Mouse (Mus musculus): Measurements from ENCODE around the gene Tbkbp1.

GRCm38 (mm10) chr11:97145951-97146350 is 5.3 kb downstream of the Tbkbp1 start:
- TF ChIP-seq CTCF (IDR thresholded peaks at IDR 0.05; ENCODE audit: control insufficient read depth, insufficient read depth, low read length) (no peak), POLR2A (IDR thresholded peaks at IDR 0.05; ENCODE audit: borderline replicate concordance, control insufficient read depth, low read depth, low read length) (no peak)
